Mouse (Mus musculus): ENCODE measurements at regions not wholly inside any gene's neighbourhood (a gene's known extent, or its start where the extent isn't known, plus 50 kb on each side); places are given as distances from the start of the nearest gene placed in this dataset.
A peak's percentile ranks its signal among the peaks of the same experiment; 100 is the strongest.

DNA sequence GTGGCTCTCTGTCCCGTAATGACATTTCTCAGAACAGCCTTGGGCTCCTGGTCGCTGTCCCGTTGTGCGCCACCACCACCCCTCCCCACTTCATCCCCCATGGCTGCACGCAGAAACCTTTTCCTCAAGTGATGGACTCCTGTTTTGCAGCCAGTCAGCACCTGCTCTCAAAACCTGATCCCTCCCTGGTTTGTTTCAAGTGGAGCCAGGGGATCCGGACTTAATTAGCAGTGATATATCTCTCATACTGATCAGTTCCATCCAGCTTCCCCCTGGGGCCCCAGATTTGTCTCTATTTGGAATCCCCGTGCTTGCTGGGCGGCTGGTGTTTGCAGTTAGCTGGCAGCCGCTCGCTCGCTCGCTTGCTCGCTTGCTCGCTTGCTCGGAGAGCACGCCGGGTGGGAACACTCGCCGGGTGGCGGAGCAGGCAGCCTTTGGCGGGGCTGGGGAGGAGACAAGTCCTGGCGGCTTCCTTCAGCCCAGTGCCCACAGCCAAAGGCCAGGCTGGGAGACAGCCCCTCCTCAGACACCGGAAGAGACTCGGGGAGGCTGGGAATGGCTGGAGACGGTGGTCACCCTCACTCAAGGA is 164.3 kb upstream of the Lef1 start:
- Histone ChIP-seq H3K79me2 (ENCODE audit: control insufficient read depth, insufficient read depth) (no peaks in the 10 kb centered on the region), H3K27me3 (ENCODE audit: control insufficient read depth, insufficient read depth, insufficient read length) (no peaks in the 10 kb centered on the region), H3ac (ENCODE audit: control insufficient read depth, insufficient read length) (no peak overlapping the region), H3K4me3 (no peak overlapping the region), H3K4me2 (ENCODE audit: low read depth) (no peak overlapping the region), H3K36me3 (ENCODE audit: control insufficient read depth, insufficient read depth) (no peaks in the 10 kb centered on the region)
- TF ChIP-seq E2F4 (IDR thresholded peaks at IDR 0.05; ENCODE audit: insufficient read depth) (no peak), POLR2A (IDR thresholded peaks at IDR 0.05; ENCODE audit: insufficient read length, low read depth) (no peak), TCF3 (IDR thresholded peaks at IDR 0.05; ENCODE audit: insufficient read length, low read depth) (no peak), MYOD1 (IDR thresholded peaks at IDR 0.05; ENCODE audit: control insufficient read depth in 1 of 3, insufficient read length in 2 of 3, low read depth in 2 of 3) (no peak), SRF (IDR thresholded peaks at IDR 0.05; ENCODE audit: control insufficient read depth, insufficient read length, low read depth) (no peak), USF1 (IDR thresholded peaks at IDR 0.05; ENCODE audit: low read depth) (no peak), MYOG (IDR thresholded peaks at IDR 0.05; ENCODE audit: control insufficient read depth in 1 of 3, insufficient read depth in 1 of 3, insufficient read length in 2 of 3, low read depth in 2 of 3) (no peak), TCF12 (IDR thresholded peaks at IDR 0.05; ENCODE audit: insufficient read depth, poor library complexity, severe bottlenecking) (no peak), CEBPB (IDR thresholded peaks at IDR 0.05; ENCODE audit: insufficient read depth, poor library complexity, severe bottlenecking) (no peak), MAX (IDR thresholded peaks at IDR 0.05; ENCODE audit: low read depth) (no peak), POLR2AphosphoS2 (IDR thresholded peaks at IDR 0.05; ENCODE audit: insufficient read length, low read depth) (no peak), REST (IDR thresholded peaks at IDR 0.05; ENCODE audit: insufficient read depth, insufficient read length) (no peak)

DNA sequence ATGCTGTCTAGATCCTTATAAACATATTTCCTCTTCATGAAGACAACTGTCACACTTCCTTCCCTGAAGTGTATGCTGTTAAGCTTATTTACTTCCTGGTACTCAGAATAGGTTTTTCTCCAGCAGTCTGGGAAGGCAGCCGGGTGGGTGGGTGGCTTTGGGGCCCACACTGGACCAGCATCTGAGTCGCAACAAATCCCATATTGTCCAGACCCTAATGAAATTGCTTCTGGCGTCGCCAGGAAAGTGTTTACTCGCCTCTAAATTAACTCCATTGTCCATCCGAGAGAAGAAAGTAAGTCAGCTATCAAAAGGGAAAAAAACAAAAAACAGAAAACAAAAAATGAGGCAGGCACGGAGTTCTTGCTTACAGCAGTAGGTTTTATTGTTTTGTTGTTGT is 164.9 kb upstream of the Lef1 start:
- no peaks in the 10 kb centered on the region for H3K36me3 ChIP-seq (ENCODE audit: control insufficient read depth, insufficient read depth)
- no peak overlapping the region for H3ac ChIP-seq (ENCODE audit: control insufficient read depth, insufficient read length)
- TF ChIP-seq TCF3 (IDR thresholded peaks at IDR 0.05; ENCODE audit: insufficient read length, low read depth) (no peak), POLR2AphosphoS2 (IDR thresholded peaks at IDR 0.05; ENCODE audit: insufficient read length, low read depth) (no peak), REST (IDR thresholded peaks at IDR 0.05; ENCODE audit: insufficient read depth, insufficient read length) (no peak), E2F4 (IDR thresholded peaks at IDR 0.05; ENCODE audit: insufficient read depth) (no peak)
- H3K79me2 ChIP-seq (ENCODE audit: control insufficient read depth, insufficient read depth) = no peaks in the 10 kb centered on the region
- no peak overlapping the region for H3K4me3 ChIP-seq
- no peak overlapping the region for H3K4me2 ChIP-seq (ENCODE audit: low read depth)
- no peaks in the 10 kb centered on the region for H3K27me3 ChIP-seq (ENCODE audit: control insufficient read depth, insufficient read depth, insufficient read length)

DNA sequence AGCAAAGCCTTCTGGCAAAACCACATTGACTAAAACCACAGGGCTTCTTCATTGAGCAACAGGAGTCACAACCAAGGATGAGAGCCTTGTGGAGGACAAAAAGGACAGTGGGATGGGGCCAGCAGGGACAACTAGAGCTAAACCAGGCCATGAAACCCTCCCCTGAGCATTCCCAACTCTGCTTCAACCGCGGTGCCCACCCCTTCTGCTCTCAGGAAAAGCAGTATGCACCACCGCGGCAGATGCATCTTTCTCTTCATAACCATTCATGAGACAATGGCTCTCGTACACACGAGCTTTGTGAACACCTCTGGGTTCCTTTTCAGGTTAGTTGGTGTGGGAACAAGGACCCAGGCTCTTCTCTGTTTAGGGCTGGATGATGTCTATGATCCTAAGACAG is 166.0 kb upstream of the Lef1 start:
- TF ChIP-seq CEBPB (IDR thresholded peaks at IDR 0.05; ENCODE audit: insufficient read depth, poor library complexity, severe bottlenecking) (0 out of 2 replicates have a peak, but pooled peaks have one; percentile 22), MYOD1 (IDR thresholded peaks at IDR 0.05; ENCODE audit: control insufficient read depth in 1 of 3, insufficient read length in 2 of 3, low read depth in 2 of 3) (no peak), POLR2A (IDR thresholded peaks at IDR 0.05; ENCODE audit: insufficient read length, low read depth) (no peak), E2F4 (IDR thresholded peaks at IDR 0.05; ENCODE audit: insufficient read depth) (no peak), MAX (IDR thresholded peaks at IDR 0.05; ENCODE audit: low read depth) (no peak), USF1 (IDR thresholded peaks at IDR 0.05; ENCODE audit: low read depth) (no peak)
- Histone ChIP-seq H3K4me2 (ENCODE audit: low read depth) (no peak overlapping the region), H3K27me3 (ENCODE audit: control insufficient read depth, insufficient read depth, insufficient read length) (no peaks in the 10 kb centered on the region), H3K79me2 (ENCODE audit: control insufficient read depth, insufficient read depth) (no peaks in the 10 kb centered on the region), H3ac (ENCODE audit: control insufficient read depth, insufficient read length) (no peak overlapping the region), H3K4me3 (no peak overlapping the region), H3K36me3 (ENCODE audit: control insufficient read depth, insufficient read depth) (no peaks in the 10 kb centered on the region)

DNA sequence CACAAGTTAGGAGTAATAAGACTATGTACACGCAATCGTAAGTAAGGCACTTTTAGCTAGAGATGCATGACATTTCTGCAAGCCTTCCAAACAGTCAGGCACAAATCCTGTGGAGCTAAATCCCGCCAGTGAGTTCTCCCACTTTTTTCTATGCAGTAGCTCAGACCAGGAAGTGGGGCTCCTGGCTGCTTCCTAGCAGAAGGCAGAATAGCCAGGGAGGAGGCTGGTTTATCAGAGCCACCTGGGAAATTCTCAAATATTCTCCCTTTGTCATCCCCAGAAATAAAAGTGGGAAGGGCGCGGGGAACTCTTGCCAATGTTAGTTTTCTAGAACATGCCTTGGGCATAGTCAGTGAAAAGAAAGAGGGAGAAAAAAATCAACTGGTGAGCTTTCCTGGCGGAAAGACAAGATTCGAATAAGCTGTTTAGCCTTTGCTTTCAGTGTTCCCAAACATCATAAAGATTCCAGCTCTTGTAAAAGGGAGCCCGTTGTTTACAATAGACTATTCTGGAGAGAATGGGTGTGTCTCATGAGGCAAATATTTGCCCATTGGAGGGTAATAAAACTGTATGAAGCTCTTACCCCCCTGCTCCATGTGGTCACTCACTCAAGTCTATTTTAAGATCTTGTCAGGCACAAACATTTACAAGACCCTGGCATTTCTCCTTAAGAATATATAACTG is 167.2 kb upstream of the Lef1 start:
- TF ChIP-seq MAX (IDR thresholded peaks at IDR 0.05; ENCODE audit: low read depth) (no peak), MYOD1 (IDR thresholded peaks at IDR 0.05; ENCODE audit: control insufficient read depth in 1 of 3, insufficient read length in 2 of 3, low read depth in 2 of 3) (no peak), TCF12 (IDR thresholded peaks at IDR 0.05; ENCODE audit: insufficient read depth, poor library complexity, severe bottlenecking) (no peak), USF1 (IDR thresholded peaks at IDR 0.05; ENCODE audit: low read depth) (no peak), POLR2AphosphoS2 (IDR thresholded peaks at IDR 0.05; ENCODE audit: insufficient read length, low read depth) (no peak), CEBPB (IDR thresholded peaks at IDR 0.05; ENCODE audit: insufficient read depth, poor library complexity, severe bottlenecking) (no peak), MYOG (IDR thresholded peaks at IDR 0.05; ENCODE audit: control insufficient read depth in 1 of 3, insufficient read depth in 1 of 3, insufficient read length in 2 of 3, low read depth in 2 of 3) (no peak), POLR2A (IDR thresholded peaks at IDR 0.05; ENCODE audit: insufficient read length, low read depth) (no peak), REST (IDR thresholded peaks at IDR 0.05; ENCODE audit: insufficient read depth, insufficient read length) (no peak), SRF (IDR thresholded peaks at IDR 0.05; ENCODE audit: control insufficient read depth, insufficient read length, low read depth) (no peak)
- no peaks in the 10 kb centered on the region for H3K36me3 ChIP-seq (ENCODE audit: control insufficient read depth, insufficient read depth)
- H3K4me3 ChIP-seq = no peak overlapping the region
- no peaks in the 10 kb centered on the region for H3K27me3 ChIP-seq (ENCODE audit: control insufficient read depth, insufficient read depth, insufficient read length)
- no peak overlapping the region for H3ac ChIP-seq (ENCODE audit: control insufficient read depth, insufficient read length)
- no peaks in the 10 kb centered on the region for H3K79me2 ChIP-seq (ENCODE audit: control insufficient read depth, insufficient read depth)
- H3K4me2 ChIP-seq (ENCODE audit: low read depth) = peak overlapping the region; percentile 72

DNA sequence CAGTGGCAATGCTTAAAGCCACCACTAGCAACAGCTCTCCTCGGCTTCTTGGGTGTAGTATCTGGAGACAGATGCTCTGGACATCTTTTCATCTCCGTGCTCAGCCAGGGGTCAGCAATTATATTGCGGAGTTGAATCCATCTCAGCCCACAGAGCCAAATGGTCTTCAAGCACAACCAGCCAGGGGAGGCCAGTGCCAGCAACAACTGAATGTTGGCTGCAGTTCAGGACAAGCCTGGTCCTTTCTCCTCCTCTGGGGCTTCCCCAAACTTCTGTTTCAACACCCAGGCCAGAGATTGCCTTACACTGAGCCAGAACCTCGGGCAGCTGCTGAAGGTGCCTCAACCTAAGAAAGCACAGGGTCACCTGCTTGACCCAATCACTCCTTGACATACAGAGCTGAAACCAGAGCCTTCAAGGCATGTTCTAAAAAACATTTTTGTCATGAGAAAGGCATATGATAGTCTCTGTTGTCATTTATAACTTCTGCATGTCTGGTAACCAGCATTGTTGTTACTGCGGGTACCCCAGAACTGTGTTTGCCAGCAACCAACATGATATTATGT is 169.9 kb upstream of the Lef1 start:
- H3ac ChIP-seq (ENCODE audit: control insufficient read depth, insufficient read length) = no peak overlapping the region
- no peaks in the 10 kb centered on the region for H3K27me3 ChIP-seq (ENCODE audit: control insufficient read depth, insufficient read depth, insufficient read length)
- no peak overlapping the region for H3K4me3 ChIP-seq
- peak overlapping the region; percentile 4 for H3K4me2 ChIP-seq (ENCODE audit: low read depth)
- no peaks in the 10 kb centered on the region for H3K36me3 ChIP-seq (ENCODE audit: control insufficient read depth, insufficient read depth)
- TF ChIP-seq MYOG (IDR thresholded peaks at IDR 0.05; ENCODE audit: control insufficient read depth in 1 of 3, insufficient read depth in 1 of 3, insufficient read length in 2 of 3, low read depth in 2 of 3) = peak in 2 of 3 experiments; percentile 2 to 59
- TF ChIP-seq MYOD1 (IDR thresholded peaks at IDR 0.05; ENCODE audit: control insufficient read depth in 1 of 3, insufficient read length in 2 of 3, low read depth in 2 of 3) = peak; percentile 84 to 93 (median 88)
- TF ChIP-seq TCF12 (IDR thresholded peaks at IDR 0.05; ENCODE audit: insufficient read depth, poor library complexity, severe bottlenecking) = peak; percentile 45
- no peak for TF ChIP-seq POLR2AphosphoS2 (IDR thresholded peaks at IDR 0.05; ENCODE audit: insufficient read length, low read depth)
- H3K79me2 ChIP-seq (ENCODE audit: control insufficient read depth, insufficient read depth) = no peaks in the 10 kb centered on the region

Measured in myocyte (in vitro differentiated cells).